Mouse (Mus musculus) erythroblast, embryonic 14.5 days (primary cell): ENCODE measurements around the gene Cst13.

Source experiments
- GATA1 ChIP-seq: IDR thresholded peaks from 2 replicates; pipeline ENCODE4 v1.6.1; 2012; ENCODE audit warnings: low read length, inconsistent platforms, mixed read lengths
- TAL1 ChIP-seq: IDR thresholded peaks from 3 replicates; pipeline ENCODE4 v1.6.1; 2012; ENCODE audit warnings: low read length, inconsistent platforms, mixed read lengths

DNA sequence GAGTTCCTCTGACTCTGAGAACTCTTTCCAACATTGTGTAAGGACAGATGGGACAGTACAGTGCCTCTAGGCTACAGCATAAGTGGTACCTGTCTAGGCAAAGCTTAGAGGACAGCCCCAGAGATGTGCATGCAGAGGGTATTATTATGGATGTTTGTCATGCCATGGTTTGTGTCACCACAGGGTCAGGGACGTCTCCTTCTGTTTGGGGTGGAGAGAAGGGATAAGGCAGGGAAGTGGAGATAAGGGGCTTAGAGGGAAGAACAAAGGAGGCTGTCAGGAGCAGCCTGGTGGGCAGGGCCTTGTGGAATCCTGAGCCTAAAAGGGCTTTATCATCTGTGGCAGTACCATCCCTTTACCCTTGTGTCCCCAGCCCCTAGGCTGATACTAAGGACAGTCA is 38.2 kb upstream of the Cst13 start, which contains the start of gene 8030411F24Rik:
- no peak for TF ChIP-seq GATA1
- TF ChIP-seq TAL1: no peak
